Mouse (Mus musculus) brain, embryonic 14.5 days (tissue): ENCODE results near the gene Tbx21.

ENCODE experiments used
- CTCF ChIP-seq: fragments of 200-500 bp; IDR thresholded peaks from 2 replicates; pipeline ENCODE4 v1.5.1; 2012; ENCODE audit warnings: inconsistent platforms, mild to moderate bottlenecking, moderate library complexity, borderline replicate concordance; ENCODE audit not compliant: insufficient read depth, insufficient read length; ENCODE audit errors: extremely low read depth
- POLR2A ChIP-seq: fragments of 200-500 bp; IDR thresholded peaks from 2 replicates; pipeline ENCODE4 v1.6.1; 2012; ENCODE audit warnings: mild to moderate bottlenecking, inconsistent platforms, borderline replicate concordance; ENCODE audit not compliant: poor library complexity, insufficient read depth, insufficient read length, severe bottlenecking; ENCODE audit errors: extremely low read depth

DNA sequence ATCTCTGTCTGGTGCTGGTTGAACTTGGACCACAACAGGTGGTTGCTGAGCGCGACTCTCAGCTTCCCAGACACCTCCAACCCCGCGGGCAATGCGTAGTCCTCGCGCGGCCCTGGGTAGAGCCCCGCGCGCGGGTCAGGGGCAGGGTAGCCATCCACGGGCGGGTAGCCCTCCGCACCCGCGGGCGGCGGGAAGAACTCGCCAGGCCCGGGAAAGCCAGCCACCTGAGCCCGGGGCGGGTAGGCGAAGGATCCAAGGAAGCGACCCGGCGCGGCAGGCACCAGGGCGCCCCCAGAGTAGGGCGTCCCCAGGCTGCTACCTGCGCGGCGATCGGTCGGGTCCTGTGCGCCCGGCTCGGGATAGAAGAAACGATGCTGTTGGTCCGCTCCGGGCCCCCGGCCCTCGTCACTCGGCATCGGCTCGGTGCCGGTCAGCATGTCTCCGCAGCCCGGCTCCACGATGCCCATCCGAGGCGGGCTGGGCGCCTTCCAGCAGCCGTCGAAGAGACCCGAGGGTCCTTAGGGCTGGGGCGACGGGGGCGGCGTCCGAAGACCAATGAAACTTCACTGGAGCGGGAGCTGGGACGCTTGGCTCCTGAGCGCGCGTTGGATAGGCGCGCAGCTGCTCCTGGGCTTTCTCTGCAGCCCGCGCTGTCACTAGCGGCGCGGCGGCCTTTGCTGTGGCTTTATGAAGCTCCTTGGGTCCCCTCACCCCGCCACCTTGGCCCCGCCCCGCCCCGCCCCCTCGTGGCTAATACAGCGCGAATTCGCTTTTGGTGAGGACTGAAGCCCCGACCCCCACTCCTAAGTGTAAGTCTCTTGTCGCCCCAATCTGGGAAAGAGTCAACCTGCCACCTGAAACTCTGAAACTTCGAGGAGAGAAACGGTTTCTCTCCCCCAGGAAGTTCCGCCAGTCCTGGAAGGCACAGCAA lies at the start of gene Tbx21:
- TF ChIP-seq CTCF (no peak), POLR2A (no peak)
